Mouse (Mus musculus): ENCODE measurements around the gene Cks1b.

GRCm38 (mm10) chr3:89435041-89435440, 16.9 kb upstream of the Cks1b start:
- TF ChIP-seq CTCF (conservative IDR thresholded peaks at IDR 0.05 in 1 of 2, IDR thresholded peaks at IDR 0.05 in 1 of 2; ENCODE audit: low read depth in 2 of 2, low read length in 2 of 2) (no peak), MAFK (IDR thresholded peaks at IDR 0.05; ENCODE audit: insufficient replicate concordance, low read length) (no peak), TBP (conservative IDR thresholded peaks at IDR 0.05; ENCODE audit: low read depth, low read length) (no peak), E2F4 (IDR thresholded peaks at IDR 0.05; ENCODE audit: insufficient replicate concordance, low read depth, low read length) (no peak), POLR2A (IDR thresholded peaks at IDR 0.05; ENCODE audit: low read depth, low read length) (no peak), POLR2AphosphoS2 (IDR thresholded peaks at IDR 0.05; ENCODE audit: low read depth, low read length) (0 out of 2 replicates have a peak, but pooled peaks have one; percentile 30)

All from CH12.LX (cell line).